Mouse (Mus musculus): ENCODE results near the gene Dock1. TPM values are rescaled to one million over a fixed set of nuclear protein-coding genes. Genes with fewer than 3 reads are reported as not detected.

Gene Dock1
- polyA plus RNA-seq, 1 experiment: 1.2 TPM

DNA sequence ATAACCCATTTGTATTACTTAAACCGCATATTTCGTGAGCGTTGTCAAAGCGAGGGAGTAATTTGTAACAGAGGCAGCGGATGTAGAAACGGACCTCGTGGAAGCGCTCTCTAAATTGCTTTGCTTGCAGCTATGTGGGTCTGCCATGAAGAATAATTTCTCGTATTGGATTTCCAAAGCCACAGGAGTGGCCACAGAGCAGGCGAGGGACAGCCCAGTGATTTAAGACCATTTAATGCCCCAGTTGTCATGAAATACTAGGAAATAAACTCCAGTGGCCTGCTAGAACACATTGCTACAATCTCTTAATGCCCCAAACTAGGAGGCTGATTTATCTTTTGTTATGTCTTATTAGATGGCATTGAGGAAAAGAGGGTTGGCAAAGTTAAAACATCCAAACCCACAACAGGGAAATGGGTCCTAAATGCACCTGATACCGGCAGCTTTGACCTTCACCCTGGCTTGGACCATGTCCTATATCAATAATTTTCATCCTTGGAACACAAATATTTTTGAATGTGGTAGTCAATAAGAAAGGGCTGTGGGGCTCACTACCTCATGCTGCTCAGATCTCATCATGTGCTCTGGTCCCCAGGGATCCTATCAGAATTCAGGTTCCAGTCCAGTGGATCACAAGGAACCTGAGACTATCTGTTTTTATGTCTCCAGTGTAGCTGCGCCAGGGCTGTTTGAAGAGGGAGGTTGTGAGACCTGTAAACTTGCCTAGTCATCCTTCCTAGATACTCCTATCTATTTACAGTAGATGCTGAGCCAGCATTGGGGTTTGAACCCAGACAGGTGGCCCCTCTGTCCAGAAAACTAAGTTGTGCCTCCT is 373.7 kb downstream of the Dock1 start:
- TF ChIP-seq GATA1 (IDR thresholded peaks at IDR 0.05; ENCODE audit: borderline replicate concordance, low read length) (no peak), FLI1 (IDR thresholded peaks at IDR 0.05; ENCODE audit: low read length) (no peak)
- Histone ChIP-seq H3K4me1 (no peaks in the 10 kb centered on the region), H3K9me3 (peaks cover 54% of the 10 kb centered on the region), H3K36me3 (replicated peaks; ENCODE audit: low read length) (no peaks in the 10 kb centered on the region), H3K27me3 (replicated peaks) (no peaks in the 10 kb centered on the region), H3K4me3 (replicated peaks) (no peak overlapping the region)

DNA sequence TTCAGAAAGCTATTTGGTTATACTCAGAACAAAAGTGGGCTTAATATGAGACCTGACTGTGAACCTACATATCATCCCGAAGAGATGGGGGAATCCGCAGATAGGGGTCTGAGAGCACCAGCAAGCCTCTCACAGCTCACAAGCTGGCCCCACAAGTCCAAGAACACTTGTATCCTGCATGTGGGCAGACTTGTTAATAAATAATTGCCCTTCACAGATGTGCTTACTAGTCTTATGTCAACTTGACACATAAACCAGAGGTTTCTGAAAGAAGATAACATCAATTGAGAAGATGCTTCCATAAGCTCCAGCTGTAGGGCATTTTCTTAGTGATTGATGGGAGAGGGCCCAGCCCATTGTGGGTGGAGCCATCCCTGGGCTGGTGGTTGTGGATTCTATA is 379.0 kb downstream of the Dock1 start:
- Histone ChIP-seq H3K27me3 (replicated peaks) (no peaks in the 10 kb centered on the region), H3K4me1 (no peaks in the 10 kb centered on the region), H3K9me3 (peaks cover 54% of the 10 kb centered on the region), H3K4me3 (replicated peaks) (no peak overlapping the region), H3K36me3 (replicated peaks; ENCODE audit: low read length) (no peaks in the 10 kb centered on the region)
- TF ChIP-seq FLI1 (IDR thresholded peaks at IDR 0.05; ENCODE audit: low read length): no peak
- TF ChIP-seq GATA1 (IDR thresholded peaks at IDR 0.05; ENCODE audit: borderline replicate concordance, low read length): no peak

DNA sequence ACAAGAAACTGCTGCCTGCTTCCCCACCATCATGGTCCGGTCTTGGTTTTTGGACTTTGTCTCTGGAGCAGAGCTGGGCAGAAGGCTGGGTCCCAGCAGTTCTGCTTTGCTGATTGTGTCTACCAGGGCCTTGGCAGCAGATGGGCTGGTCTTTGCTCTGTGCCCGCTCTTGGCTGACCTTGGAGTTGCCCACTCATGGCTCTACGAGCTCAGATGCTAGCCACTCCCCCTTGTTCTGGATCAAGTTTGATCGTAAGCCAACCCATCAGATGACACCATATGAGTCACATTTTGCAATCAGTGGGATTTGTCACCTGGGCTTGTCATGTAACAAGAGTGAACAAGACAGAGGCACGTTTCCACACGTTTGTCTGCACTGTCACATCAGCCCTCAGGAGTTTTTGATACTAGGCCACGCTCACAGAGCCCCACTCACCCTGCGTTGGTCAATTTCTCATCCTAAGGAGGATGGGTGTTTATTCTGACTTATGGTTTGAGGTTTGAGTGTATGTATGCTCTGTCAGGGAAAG is 382.8 kb downstream of the Dock1 start:
- TF ChIP-seq GATA1 (IDR thresholded peaks at IDR 0.05; ENCODE audit: borderline replicate concordance, low read length): no peak
- no peak for TF ChIP-seq FLI1 (IDR thresholded peaks at IDR 0.05; ENCODE audit: low read length)
- Histone ChIP-seq H3K36me3 (replicated peaks; ENCODE audit: low read length) (no peaks in the 10 kb centered on the region), H3K27me3 (replicated peaks) (no peaks in the 10 kb centered on the region), H3K4me3 (replicated peaks) (no peak overlapping the region), H3K9me3 (peaks cover 38% of the 10 kb centered on the region), H3K4me1 (no peaks in the 10 kb centered on the region)

DNA sequence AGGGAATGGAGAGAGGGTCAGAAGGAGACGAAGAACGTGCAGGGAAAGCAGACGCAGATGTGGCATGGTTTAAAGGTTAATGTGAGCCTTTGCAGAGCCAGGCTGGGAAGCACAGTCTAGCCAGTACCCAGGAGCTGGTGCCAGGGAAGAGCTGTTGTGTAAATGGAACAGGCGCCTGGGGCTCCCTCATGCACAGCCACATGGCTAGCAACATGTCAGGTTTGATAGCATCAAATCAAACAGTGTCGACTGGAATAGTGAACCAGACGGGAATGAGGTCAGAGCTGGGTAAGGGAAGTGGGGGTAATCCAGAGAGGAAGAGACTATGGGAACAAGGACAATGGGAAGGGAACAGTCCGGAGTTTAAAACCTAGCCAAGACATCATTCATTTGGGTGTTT is 384.2 kb downstream of the Dock1 start:
- Histone ChIP-seq H3K27me3 (replicated peaks) (no peaks in the 10 kb centered on the region), H3K36me3 (replicated peaks; ENCODE audit: low read length) (no peaks in the 10 kb centered on the region), H3K9me3 (peaks cover 49% of the 10 kb centered on the region), H3K4me1 (no peaks in the 10 kb centered on the region), H3K4me3 (replicated peaks) (no peak overlapping the region)
- TF ChIP-seq FLI1 (IDR thresholded peaks at IDR 0.05; ENCODE audit: low read length): no peak
- no peak for TF ChIP-seq GATA1 (IDR thresholded peaks at IDR 0.05; ENCODE audit: borderline replicate concordance, low read length)

DNA sequence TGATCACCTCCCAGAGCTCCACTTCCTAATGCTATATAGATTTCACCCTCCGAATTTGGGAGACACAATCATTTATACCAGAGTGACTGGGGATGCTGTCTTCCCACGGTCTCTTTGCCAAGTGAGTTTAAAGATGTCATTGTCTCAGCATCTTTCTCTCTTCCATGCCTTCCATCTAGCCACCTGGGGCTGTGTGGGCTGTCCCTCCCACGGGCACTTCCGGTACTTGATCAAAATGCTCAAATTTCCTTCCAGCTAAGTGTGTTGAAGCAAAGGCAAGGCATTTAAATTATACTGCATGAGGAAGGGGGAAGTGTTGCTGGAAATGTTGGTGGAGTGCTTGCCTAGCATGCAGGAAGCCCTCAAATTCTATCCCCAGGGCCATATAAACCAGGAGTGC is 388.6 kb downstream of the Dock1 start:
- Histone ChIP-seq H3K27me3 (replicated peaks) (no peaks in the 10 kb centered on the region), H3K36me3 (replicated peaks; ENCODE audit: low read length) (peaks cover 8% of the 10 kb centered on the region), H3K9me3 (peaks cover 49% of the 10 kb centered on the region), H3K4me1 (no peaks in the 10 kb centered on the region), H3K4me3 (replicated peaks) (no peak overlapping the region)
- TF ChIP-seq GATA1 (IDR thresholded peaks at IDR 0.05; ENCODE audit: borderline replicate concordance, low read length) (no peak), FLI1 (IDR thresholded peaks at IDR 0.05; ENCODE audit: low read length) (no peak)

DNA sequence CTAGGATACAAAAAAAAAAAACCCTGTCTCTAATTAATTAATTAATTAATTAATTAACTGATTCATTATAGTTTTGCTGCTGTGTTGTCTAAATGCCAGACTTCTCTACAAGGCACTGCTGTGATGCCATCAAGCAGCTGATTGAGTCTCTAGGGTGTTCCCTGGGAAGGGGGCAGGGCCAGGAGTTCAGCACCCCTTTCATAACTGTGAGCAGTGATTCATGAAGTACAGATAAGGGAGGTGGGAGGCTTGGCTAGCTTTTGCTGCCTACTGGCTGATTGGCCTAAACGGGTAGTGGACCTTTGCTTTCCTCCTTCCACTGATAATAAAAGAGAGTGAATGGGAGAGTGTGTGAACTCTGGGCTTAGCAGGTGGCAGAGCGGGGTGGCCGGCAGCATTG is 389.1 kb downstream of the Dock1 start:
- Histone ChIP-seq H3K9me3 (peaks cover 45% of the 10 kb centered on the region), H3K36me3 (replicated peaks; ENCODE audit: low read length) (peaks cover 8% of the 10 kb centered on the region), H3K4me1 (no peaks in the 10 kb centered on the region), H3K27me3 (replicated peaks) (no peaks in the 10 kb centered on the region), H3K4me3 (replicated peaks) (no peak overlapping the region)
- TF ChIP-seq GATA1 (IDR thresholded peaks at IDR 0.05; ENCODE audit: borderline replicate concordance, low read length) (no peak), FLI1 (IDR thresholded peaks at IDR 0.05; ENCODE audit: low read length) (no peak)

DNA sequence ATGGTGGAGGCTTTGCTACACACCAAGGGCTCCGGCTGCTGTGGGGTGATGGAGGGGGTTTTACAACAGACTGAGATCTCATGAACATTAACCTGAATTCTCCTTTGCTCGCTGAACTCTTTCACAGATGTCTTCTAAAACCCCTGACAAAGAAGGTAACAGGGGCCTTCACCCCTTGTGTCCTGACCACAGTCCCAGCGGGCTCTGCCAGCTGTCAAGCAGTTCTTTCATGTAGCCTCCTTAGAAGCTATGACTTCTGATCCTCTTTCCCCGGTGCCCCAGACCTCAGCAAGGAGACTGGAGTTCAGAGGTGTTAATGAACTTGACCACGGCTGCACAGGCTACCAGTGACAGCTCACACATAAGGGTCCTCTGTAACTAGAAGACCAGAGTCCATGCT is 393.4 kb downstream of the Dock1 start:
- Histone ChIP-seq H3K4me3 (replicated peaks) (no peak overlapping the region), H3K9me3 (peaks cover 24% of the 10 kb centered on the region), H3K27me3 (replicated peaks) (no peaks in the 10 kb centered on the region), H3K4me1 (peaks cover 10% of the 10 kb centered on the region), H3K36me3 (replicated peaks; ENCODE audit: low read length) (peaks cover 8% of the 10 kb centered on the region)
- TF ChIP-seq GATA1 (IDR thresholded peaks at IDR 0.05; ENCODE audit: borderline replicate concordance, low read length) (no peak), FLI1 (IDR thresholded peaks at IDR 0.05; ENCODE audit: low read length) (no peak)

DNA sequence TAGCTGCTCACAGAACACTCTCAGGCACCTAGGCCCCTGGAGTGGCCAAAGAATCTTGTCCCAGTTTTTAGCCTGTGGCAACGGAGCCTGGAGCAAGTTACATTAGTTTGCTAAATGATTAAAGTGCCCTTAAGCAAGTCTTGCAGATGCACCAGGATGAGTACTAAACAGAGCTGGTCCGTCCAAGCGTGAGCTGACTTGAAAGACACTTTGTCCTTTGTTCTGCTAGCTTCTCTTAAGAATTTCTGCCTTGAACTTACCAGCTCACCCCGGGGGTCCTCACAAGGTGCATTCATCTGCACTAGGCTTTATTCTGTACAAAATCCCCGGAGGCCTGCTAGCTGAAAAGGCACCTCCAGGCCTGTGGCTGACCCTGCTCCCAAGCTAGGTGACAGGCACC is 394.8 kb downstream of the Dock1 start:
- Histone ChIP-seq H3K36me3 (replicated peaks; ENCODE audit: low read length) (peaks cover 2% of the 10 kb centered on the region), H3K27me3 (replicated peaks) (no peaks in the 10 kb centered on the region), H3K4me3 (replicated peaks) (no peak overlapping the region), H3K9me3 (peaks cover 13% of the 10 kb centered on the region), H3K4me1 (peaks cover 12% of the 10 kb centered on the region)
- TF ChIP-seq FLI1 (IDR thresholded peaks at IDR 0.05; ENCODE audit: low read length): no peak
- no peak for TF ChIP-seq GATA1 (IDR thresholded peaks at IDR 0.05; ENCODE audit: borderline replicate concordance, low read length)

DNA sequence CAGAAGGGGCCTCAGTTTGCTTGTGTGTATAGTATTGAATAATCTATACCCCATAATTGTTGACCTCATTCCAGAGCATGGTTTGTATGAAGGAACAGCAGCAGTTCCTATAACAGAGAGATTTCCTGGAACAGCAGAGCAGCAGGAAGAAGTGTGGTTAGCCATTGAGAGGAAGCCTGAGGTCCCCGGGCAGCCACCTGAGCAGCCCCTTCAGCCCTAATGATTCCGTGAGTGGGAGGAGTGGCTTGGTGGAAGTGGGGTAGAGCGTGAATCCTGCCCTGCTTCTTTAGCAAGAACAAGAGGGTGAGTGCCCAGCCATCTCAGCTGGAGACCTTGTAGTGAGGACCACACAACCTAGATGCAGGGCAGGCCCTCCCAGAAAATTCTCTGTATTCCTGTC is 398.4 kb downstream of the Dock1 start:
- Histone ChIP-seq H3K4me3 (replicated peaks) (no peak overlapping the region), H3K36me3 (replicated peaks; ENCODE audit: low read length) (no peaks in the 10 kb centered on the region), H3K4me1 (peaks cover 12% of the 10 kb centered on the region), H3K27me3 (replicated peaks) (peaks cover 2% of the 10 kb centered on the region), H3K9me3 (peaks cover 8% of the 10 kb centered on the region)
- TF ChIP-seq FLI1 (IDR thresholded peaks at IDR 0.05; ENCODE audit: low read length): no peak
- no peak for TF ChIP-seq GATA1 (IDR thresholded peaks at IDR 0.05; ENCODE audit: borderline replicate concordance, low read length)

DNA sequence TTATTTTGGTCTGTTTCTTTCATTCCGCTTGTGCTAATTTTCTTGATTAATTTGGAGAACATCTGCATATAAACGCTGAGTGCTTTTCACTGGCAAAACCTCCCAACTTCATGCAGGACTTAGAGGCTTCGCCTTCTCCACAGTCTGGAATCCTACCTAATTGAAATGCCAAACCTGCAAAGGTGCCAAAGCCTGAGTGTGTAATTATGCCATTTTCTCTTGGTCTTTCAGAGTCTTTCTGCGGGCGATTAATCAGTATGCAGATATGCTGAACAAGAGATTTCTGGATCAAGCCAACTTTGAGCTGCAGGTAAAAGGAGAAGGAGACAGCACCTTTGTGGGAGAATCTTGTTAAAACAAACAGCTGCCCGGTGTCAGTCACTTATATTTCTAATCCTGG is 406.4 kb downstream of the Dock1 start:
- Histone ChIP-seq H3K4me3 (replicated peaks) (no peak overlapping the region), H3K36me3 (replicated peaks; ENCODE audit: low read length) (peaks cover 5% of the 10 kb centered on the region), H3K4me1 (no peaks in the 10 kb centered on the region), H3K9me3 (no peaks in the 10 kb centered on the region), H3K27me3 (replicated peaks) (no peaks in the 10 kb centered on the region)
- TF ChIP-seq GATA1 (IDR thresholded peaks at IDR 0.05; ENCODE audit: borderline replicate concordance, low read length) (no peak), FLI1 (IDR thresholded peaks at IDR 0.05; ENCODE audit: low read length) (no peak)
